Mouse (Mus musculus): Measurements from ENCODE around the gene Leng9. TPM values are rescaled to one million over a fixed set of nuclear protein-coding genes. Genes with fewer than 3 reads are reported as not detected.

Gene Leng9
- polyA plus RNA-seq, 1 experiment from 2014 or later = 7.4 TPM

GRCm38 (mm10) chr7:4150811-4151221 is 642 bp upstream of the Leng9 start:
- Histone ChIP-seq H3K4me2 (replicated peaks; ENCODE audit: low read depth) (peak overlapping the region; percentile 80), H3K4me1 (replicated peaks; ENCODE audit: control insufficient read depth, insufficient read depth) (peaks cover 3% of the 10 kb centered on the region; the same call in 1 of the 2 replicates), H3K9me3 (ENCODE audit: control insufficient read depth, low read length) (no peaks in the 10 kb centered on the region), H3K27me3 (ENCODE audit: control insufficient read depth, insufficient read depth, low read length) (no peaks in the 10 kb centered on the region), H3K36me3 (ENCODE audit: control insufficient read depth, insufficient read depth, low read length) (peaks cover 14% of the 10 kb centered on the region), H3K4me3 (ENCODE audit: low read depth, low read length) (peak overlapping the region; percentile 73; the same call in 1 of the 2 replicates), H3K27ac (replicated peaks) (peak overlapping the region; percentile 99), H3K9ac (ENCODE audit: low read length) (no peak overlapping the region)
- DNase-seq (ENCODE audit: low spot score) (peak; percentile 93), ATAC-seq (ENCODE audit: low FRiP score, low TSS enrichment) (peak; percentile 81)
- WGBS = 19% methylated on average over 14 of the region's 14 CpGs
- TF ChIP-seq CTCF (IDR thresholded peaks at IDR 0.05; ENCODE audit: low read depth) = no peak
- no peak for TF ChIP-seq EP300 (optimal IDR thresholded peaks at IDR 0.05)

- peak overlapping the region; percentile 86 for H3K9ac ChIP-seq (ENCODE audit: low read length)
- peak; percentile 85 for DNase-seq (ENCODE audit: low spot score)
- WGBS = under 1% methylated on average over 64 of the region's 64 CpGs
- peaks cover 3% of the 10 kb centered on the region; the same call in 1 of the 2 replicates for H3K4me1 ChIP-seq (replicated peaks; ENCODE audit: control insufficient read depth, insufficient read depth)
- peaks cover 24% of the 10 kb centered on the region for H3K36me3 ChIP-seq (ENCODE audit: control insufficient read depth, insufficient read depth, low read length)
- TF ChIP-seq EP300 (optimal IDR thresholded peaks at IDR 0.05) (peak; percentile 81), CTCF (IDR thresholded peaks at IDR 0.05; ENCODE audit: low read depth) (no peak)
- peak overlapping the region; percentile 99 for H3K27ac ChIP-seq (replicated peaks)
- H3K4me3 ChIP-seq (ENCODE audit: low read depth, low read length) = peak overlapping the region; percentile 73
- no peaks in the 10 kb centered on the region for H3K9me3 ChIP-seq (ENCODE audit: control insufficient read depth, low read length)
- H3K27me3 ChIP-seq (ENCODE audit: control insufficient read depth, insufficient read depth, low read length) = no peaks in the 10 kb centered on the region
- ATAC-seq (ENCODE audit: low FRiP score, low TSS enrichment) = peak; percentile 67
- H3K4me2 ChIP-seq (replicated peaks; ENCODE audit: low read depth) = peak overlapping the region; percentile 80
Observed at GRCm38 (mm10) chr7:4149209-4150054, 742 bp downstream of the Leng9 start.

GRCm38 (mm10) chr7:4148341-4149208 is 1.6 kb downstream of the Leng9 start:
- peak overlapping the region; percentile 86 for H3K9ac ChIP-seq (ENCODE audit: low read length)
- H3K27me3 ChIP-seq (ENCODE audit: control insufficient read depth, insufficient read depth, low read length) = no peaks in the 10 kb centered on the region
- peak overlapping the region; percentile 99 for H3K27ac ChIP-seq (replicated peaks)
- peaks cover 30% of the 10 kb centered on the region for H3K36me3 ChIP-seq (ENCODE audit: control insufficient read depth, insufficient read depth, low read length)
- no peaks in the 10 kb centered on the region for H3K9me3 ChIP-seq (ENCODE audit: control insufficient read depth, low read length)
- DNase-seq (ENCODE audit: low spot score) = peak; percentile 44
- H3K4me1 ChIP-seq (replicated peaks; ENCODE audit: control insufficient read depth, insufficient read depth) = peaks cover 3% of the 10 kb centered on the region; the same call in 1 of the 2 replicates
- peak overlapping the region; percentile 73 for H3K4me3 ChIP-seq (ENCODE audit: low read depth, low read length)
- WGBS = 25% methylated on average over 18 of the region's 18 CpGs
- peak overlapping the region; percentile 80 for H3K4me2 ChIP-seq (replicated peaks; ENCODE audit: low read depth)
- TF ChIP-seq CTCF (IDR thresholded peaks at IDR 0.05; ENCODE audit: low read depth) (no peak), EP300 (optimal IDR thresholded peaks at IDR 0.05) (no peak)
- ATAC-seq (ENCODE audit: low FRiP score, low TSS enrichment) = peak; percentile 1

DNA sequence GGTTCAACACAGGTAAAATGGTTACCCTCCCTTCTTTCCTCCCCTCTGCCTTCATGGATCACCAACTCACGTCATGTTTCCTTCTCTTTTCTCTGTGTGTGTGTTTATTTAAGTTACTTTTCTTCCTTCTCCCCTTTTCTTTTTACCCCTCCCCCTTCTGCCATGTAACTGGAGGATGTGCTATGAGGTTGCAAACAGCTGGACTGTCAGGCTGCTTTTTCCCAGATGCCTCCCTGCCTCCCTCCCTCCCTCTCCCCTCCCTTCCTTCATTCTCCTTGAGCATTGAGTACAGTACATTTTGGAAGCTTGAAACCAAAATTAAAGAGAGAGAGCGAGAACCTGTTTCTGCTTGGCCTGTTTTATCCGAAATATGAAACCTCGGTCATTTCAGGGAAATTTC is 2.3 kb downstream of the Leng9 start:
- TF ChIP-seq CTCF (IDR thresholded peaks at IDR 0.05; ENCODE audit: low read depth) = no peak
- TF ChIP-seq EP300 (optimal IDR thresholded peaks at IDR 0.05) = no peak
- WGBS = 66% methylated on average over 4 of the region's 4 CpGs
- H3K9me3 ChIP-seq (ENCODE audit: control insufficient read depth, low read length) = no peaks in the 10 kb centered on the region
- DNase-seq (ENCODE audit: low spot score) = no peak
- no peak overlapping the region for H3K9ac ChIP-seq (ENCODE audit: low read length)
- H3K4me1 ChIP-seq (replicated peaks; ENCODE audit: control insufficient read depth, insufficient read depth) = peaks cover 3% of the 10 kb centered on the region; the same call in 1 of the 2 replicates
- peak overlapping the region; percentile 80; the same call in 1 of the 2 replicates for H3K4me2 ChIP-seq (replicated peaks; ENCODE audit: low read depth)
- no peak overlapping the region; the same call in 1 of the 2 replicates for H3K4me3 ChIP-seq (ENCODE audit: low read depth, low read length)
- no peaks in the 10 kb centered on the region for H3K27me3 ChIP-seq (ENCODE audit: control insufficient read depth, insufficient read depth, low read length)
- peaks cover 37% of the 10 kb centered on the region for H3K36me3 ChIP-seq (ENCODE audit: control insufficient read depth, insufficient read depth, low read length)
- ATAC-seq (ENCODE audit: low FRiP score, low TSS enrichment) = no peak
- peak overlapping the region; percentile 99 for H3K27ac ChIP-seq (replicated peaks)

DNA sequence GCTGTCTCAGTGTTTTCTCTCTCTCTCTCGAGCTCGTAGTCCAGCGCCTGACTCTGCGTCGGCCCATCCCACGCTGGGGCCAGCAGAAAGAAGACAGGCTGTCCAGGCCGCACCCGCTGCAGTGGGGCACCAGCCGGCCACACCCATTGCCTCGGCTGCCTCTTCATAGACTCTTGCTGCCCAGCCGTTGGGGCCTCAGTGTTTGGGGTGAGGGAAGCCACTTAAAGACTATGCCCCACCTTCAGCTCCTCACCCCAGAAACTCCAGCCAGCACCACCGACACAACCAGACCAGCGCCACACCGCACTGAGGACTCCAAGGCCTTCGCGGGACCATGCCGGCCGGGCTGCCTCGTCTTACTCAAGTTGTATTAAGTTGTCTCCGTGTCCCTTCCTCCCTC is 2.8 kb downstream of the Leng9 start:
- H3K27me3 ChIP-seq (ENCODE audit: control insufficient read depth, insufficient read depth, low read length) = no peaks in the 10 kb centered on the region
- TF ChIP-seq EP300 (optimal IDR thresholded peaks at IDR 0.05) (no peak), CTCF (IDR thresholded peaks at IDR 0.05; ENCODE audit: low read depth) (no peak)
- no peaks in the 10 kb centered on the region for H3K9me3 ChIP-seq (ENCODE audit: control insufficient read depth, low read length)
- no peak overlapping the region for H3K27ac ChIP-seq (replicated peaks)
- H3K4me1 ChIP-seq (replicated peaks; ENCODE audit: control insufficient read depth, insufficient read depth) = peaks cover 3% of the 10 kb centered on the region; the same call in 1 of the 2 replicates
- H3K9ac ChIP-seq (ENCODE audit: low read length) = no peak overlapping the region
- ATAC-seq (ENCODE audit: low FRiP score, low TSS enrichment) (no peak), DNase-seq (ENCODE audit: low spot score) (peak; percentile 60)
- H3K36me3 ChIP-seq (ENCODE audit: control insufficient read depth, insufficient read depth, low read length) = peaks cover 42% of the 10 kb centered on the region
- no peak overlapping the region for H3K4me3 ChIP-seq (ENCODE audit: low read depth, low read length)
- H3K4me2 ChIP-seq (replicated peaks; ENCODE audit: low read depth) = no peak overlapping the region
- 66% methylated on average over 20 of the region's 20 CpGs for WGBS
